Mouse (Mus musculus): ENCODE data around the gene Gm5134.
A peak's percentile ranks its signal among the peaks of the same experiment; 100 is the strongest.

GRCm38 (mm10) chr10:75939481-75940234, 14.7 kb upstream of the Gm5134 start:
- TF ChIP-seq CTCF (IDR thresholded peaks at IDR 0.05; ENCODE audit: low read depth) (no peak), EP300 (IDR thresholded peaks at IDR 0.05; ENCODE audit: low read depth) (0 out of 2 replicates have a peak, but pooled peaks have one; percentile 27)

Measured in liver, postnatal 0 days (tissue).